Mouse (Mus musculus): ENCODE data around the gene Tm2d3.

The Tm2d3 gene

DNA sequence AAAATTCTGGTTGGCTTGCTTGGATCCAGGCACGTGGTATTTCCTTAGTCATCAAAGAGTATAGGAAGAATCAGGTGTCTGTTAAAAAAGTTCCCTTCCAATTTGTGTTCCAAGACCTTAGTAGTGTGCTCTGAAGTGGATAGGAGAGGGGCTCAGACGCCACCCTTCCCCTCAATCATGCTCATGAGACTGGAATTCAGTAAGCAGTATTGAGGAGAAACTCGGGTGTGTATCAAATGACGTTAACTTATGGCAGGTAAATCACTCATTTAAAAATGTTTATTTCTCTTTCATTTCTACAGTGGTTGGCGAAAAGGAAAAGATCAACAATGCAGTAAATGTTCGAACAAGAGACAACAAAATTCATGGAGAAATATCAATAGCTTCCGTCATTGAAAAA lies at the start of gene Tm2d3:
TSS of gene Tm2d3 (plus strand) at position 301 of the 400 bp plus-strand sequence.
- no peak for DNase-seq

DNA sequence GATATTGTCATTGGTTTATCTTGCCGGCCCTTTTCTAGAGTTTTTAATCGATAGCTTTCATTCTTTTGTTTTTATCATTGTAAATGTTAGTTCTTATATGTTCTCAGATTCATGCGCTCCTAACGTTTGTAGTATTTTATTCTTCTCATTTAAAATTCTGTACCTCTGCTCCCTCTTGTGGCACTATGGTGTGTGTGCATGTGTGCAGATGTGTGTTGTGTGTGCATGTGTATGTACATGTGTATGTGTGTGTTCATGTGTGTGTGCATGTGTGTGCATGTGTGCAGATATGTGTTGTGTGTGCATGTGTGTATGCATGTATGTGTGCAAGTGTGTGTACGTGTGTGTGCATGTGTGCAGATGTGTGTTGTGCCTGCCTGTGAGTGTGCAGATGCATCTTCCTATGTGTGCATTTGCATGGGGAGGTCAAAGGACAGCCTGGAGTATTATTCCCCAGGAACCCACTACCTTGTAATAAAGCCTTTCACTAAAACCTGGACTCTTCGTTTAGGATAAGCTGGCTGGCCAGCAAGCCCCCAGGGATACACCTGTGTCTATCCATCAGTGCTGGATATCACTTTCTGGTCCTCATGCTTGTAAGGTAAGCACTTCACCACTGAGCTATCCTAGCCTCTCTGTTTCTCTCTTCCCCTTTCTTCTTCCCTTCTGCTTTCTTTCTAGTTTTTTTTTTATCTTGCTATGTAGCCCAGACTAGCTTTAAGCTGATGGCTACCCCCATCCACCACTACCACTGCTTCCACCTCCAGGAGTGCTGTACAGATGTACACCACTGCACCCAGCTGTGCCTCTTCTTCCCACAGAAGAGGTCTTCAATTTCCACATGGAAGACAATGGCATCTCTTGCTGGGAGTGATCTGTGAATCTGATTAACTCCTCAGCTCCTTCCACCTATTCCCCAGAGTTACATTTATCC lies 48.3 kb upstream of the Tm2d3 start:
- no peak for DNase-seq

DNA sequence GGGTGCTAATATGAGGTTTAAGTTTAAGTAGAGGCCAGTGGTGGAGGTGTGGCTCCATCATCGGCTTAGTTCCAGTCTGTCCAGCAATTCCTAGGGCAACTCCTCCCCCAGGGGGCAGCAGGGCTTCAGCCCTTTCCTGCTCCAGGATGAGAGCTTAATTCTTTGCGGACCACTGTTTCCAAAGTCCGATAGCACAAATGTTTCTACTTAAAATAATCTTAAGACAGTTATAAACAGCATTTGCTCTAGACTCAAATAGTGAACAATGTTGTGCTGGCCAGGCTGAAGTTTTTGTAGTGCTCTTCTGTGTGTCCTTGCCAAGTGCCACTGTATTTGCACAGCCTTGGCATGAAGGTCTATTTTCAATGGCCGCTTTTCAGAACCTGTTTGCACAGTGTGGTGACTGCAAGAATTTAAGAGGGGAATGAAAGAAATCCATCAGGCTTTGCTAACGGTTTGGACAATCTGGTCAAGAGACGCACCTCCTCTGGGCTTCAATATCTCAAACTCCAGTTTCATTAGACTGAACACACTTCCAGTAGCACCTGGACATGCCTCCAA lies 47.0 kb upstream of the Tm2d3 start:
- DNase-seq, result peak; percentile 19

DNA sequence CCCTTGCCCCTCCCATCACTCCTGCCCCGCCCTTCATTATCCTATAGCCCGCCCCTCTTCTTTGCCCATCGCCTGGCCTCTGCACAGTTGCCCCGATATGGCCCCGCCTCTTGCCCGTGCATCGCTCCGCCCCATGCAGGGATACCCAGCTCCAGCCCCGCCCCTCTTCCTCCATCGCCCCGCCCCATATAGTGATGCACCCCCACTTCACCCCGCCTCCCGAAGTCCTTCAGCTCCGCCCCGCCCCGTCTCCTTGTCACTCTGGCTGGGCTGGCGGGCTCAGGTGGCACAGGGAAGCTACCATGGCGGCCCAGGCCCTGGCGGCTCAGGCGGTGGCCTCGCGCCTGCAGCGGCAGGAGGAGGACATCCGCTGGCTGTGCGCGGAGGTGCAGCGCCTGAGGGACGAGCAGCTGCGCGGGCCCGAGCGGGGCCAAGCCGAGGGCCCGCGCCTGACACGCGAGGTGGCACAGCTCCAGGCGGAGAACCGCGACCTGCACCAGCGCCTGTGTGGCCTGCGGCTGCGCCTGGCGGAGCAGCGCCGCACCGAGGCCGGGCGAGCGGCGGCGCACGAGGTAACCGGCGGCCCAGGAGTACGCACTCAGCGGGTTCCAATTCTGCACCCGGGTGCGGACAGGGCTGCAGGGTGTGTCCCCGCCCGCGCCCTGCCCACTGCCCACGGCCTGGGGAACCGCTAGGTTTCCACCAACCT lies 46.2 kb upstream of the Tm2d3 start, which contains the start of gene Tarsl2:
TSS of gene Tarsl2 (plus strand) at position 256 of the 709 bp plus-strand sequence.
- peak; percentile 99 for DNase-seq

DNA sequence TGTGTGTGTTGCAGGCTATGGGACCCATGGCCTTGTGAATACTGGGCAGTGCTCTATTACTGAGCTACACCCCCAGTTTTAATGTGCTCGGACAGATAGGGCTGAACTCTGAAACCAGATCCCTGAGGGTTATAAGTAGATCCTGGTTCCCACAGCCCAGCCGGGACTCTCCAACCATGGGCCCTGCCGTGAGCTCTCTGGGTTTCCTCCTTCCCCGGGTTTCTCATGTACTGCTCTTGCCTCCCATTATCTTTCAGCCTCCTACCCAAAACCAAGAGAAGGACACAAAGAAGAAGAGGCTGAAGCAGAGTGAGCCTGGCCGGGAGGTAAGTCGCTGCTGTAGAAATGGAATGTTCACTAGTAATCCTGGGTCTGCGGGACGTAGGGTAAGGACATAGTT lies 45.0 kb upstream of the Tm2d3 start:
- DNase-seq, result no peak

DNA sequence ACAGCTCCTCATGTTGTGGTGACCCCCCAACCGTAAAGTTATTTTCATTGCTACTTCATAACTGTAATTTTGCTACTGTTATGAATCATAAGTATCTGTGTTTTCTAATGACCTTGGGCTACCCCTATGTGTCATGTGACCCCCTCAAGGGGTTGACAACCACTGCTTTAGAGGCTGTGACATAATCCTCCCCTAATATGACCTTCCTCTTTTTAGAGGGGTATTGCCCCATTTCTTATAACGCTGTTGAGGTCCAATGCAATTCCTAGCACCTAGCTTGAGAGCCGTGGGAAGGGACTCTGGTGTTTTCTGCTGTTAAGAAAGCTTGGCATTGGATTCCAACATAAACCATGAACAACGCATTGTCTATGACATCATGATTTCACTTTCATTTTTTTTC lies 40.3 kb upstream of the Tm2d3 start:
- DNase-seq, result no peak

DNA sequence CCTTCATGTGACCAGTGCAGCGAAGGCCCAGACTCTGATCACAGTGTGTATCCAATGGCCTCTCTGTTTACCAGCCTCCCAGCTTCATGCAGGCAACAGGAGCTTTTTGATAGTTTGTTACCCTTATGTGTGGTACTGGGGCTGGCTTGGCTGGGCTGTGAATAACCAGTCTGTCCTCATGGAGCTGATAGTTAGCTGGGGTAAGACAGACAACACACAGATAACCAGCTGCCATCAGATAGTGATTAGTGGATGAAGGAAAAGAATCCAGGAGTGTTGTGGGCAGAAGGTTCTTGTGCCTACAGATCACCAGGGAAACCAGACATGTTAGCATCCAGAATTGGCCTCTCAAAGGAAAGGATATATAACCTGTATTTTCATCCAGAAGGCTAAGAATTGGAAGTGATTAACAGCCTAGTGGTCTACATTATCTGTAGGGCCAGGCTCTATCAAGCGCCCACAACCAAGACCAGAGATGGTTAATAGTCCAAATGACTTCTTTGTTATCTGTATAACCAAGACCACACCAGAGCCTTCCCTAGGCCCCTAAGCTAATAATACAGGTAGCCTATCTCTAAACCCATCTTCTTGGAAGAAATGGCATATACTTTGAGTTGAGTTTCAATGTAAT lies 33.4 kb upstream of the Tm2d3 start:
- no peak for DNase-seq

DNA sequence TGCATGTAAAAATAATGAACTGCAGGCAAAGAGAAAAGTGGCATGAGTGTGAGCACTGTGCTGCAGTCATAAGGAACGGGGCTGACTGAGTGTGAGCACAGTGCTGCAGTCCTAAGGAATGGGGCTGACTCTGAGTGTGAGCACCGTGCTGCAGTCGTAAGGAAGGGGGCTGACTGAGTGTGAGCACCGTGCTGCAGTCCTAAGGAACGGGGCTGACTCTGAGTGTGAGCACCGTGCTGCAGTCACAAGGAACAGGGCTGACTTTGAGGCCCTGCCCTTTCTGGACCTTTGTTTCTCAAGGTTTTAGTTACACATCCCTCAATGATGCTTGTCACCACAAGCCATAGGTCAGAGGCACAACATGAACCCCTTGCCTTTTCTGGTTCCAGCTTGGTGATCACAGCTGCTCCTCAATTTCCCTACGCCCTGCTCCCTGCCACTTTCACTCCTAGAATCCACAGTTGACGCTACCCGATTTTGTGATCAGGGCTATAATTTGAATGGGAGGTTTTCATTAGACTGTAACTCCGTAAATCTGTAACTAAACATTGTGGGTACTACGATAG lies 27.7 kb upstream of the Tm2d3 start:
- no peak for DNase-seq

DNA sequence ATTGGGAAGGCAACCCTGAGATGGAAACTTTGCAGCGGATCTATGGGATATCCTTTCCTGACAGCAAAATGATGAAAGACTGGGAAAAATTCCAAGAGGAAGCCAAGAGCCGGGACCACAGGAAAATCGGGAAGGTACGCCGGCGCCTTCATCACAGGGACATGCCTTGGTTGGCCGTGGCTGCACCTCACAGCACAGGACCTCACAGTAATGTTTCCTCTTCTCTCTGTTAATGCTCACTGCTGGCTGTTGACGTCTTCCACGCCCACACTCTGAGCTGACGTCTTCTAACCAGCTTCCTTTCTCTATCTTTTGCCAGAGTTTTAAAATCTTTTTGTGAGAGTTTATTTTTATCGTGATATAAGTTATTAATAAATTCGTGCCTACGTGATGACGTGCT lies 27.1 kb upstream of the Tm2d3 start:
- no peak for DNase-seq

DNA sequence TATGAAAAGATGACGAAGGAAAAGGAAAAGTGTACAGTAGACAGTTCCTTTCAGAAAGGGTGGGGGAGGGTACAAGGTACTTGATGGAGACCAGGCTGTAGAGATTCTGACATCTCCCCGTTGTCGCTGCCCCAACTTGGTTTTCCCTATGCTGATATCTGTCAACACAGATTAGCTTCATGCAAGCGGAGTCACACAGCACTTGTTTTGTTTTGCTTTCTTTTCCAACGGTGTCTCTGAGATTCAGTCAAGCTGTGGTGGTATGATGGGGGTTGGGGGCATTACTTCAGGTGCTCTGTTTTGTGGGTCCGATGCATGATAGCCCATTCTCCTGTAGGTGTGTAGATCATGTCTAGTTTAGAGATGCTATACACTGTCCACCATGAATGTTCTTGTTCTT lies 23.5 kb upstream of the Tm2d3 start:
- DNase-seq, result no peak

DNA sequence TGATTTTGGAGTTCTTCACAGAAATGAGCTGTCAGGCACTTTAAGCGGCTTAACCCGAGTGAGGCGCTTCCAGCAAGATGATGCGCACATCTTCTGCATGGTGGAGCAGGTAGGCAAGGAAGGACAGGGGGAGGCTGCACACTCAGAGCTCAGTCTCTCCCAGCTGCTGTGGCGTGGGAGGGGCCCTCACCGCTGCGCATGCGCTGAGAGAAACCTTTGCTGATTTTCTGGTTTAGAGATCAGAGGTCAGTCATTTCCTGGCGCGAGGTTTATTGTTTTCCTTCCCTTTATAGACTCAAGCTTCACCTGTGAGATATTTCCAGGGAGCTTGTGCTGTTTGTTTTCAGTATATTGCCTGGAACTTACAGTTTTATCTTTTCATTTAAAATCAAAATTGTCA lies 12.9 kb upstream of the Tm2d3 start:
- DNase-seq, result no peak

DNA sequence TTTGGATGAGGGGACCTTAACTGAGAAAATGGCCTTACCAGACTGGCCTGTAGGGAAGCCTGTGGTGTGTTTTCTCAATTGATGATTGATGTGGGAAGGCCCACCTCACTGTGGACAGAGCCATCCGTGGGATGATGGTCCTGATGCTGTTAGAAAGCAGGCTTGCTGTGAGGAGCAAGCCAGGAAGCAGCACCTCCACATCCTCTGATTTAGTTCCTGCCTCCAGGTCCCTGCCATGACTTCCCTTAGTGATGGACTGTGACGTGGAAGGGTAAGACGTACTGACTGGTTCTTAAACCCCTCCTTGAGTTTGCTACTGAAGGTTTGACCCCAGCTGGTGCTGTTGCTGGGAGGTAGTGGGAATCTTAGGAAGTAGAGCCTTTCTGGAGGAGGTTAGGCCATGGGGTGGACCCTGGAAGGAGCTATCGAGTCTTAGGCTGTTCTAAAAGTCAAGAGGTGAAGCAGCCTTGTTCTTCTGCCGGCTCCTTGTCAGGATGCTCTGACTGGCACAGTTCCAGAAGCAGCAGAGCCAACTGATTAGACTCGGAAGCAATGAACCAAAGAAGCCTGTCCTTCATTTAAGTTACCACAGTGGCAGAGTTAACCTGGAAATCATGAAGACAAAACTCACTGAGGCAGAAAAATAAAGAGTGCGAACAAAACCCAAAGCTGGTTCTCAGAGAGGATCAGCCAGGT lies 11.9 kb upstream of the Tm2d3 start:
- no peak for DNase-seq

DNA sequence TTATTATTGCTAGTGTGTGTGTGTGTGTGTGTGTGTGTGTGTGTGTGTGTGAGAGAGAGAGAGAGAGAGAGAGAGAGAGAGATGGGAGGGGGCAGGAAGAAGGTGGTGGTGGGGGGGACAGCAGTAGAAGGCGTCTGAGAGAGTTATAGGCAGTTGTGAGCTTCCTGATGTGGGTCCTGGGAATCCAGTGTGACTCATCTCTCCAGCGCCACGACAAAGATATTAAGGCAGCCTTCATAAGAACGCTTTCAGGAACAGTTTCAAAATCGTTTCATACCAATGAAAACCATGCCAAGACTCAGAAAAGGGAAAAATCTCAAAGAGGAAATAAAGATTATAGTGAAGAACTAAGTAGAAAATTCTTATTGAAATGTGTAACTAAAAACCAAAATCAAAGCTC lies 9.8 kb upstream of the Tm2d3 start:
- no peak for DNase-seq

DNA sequence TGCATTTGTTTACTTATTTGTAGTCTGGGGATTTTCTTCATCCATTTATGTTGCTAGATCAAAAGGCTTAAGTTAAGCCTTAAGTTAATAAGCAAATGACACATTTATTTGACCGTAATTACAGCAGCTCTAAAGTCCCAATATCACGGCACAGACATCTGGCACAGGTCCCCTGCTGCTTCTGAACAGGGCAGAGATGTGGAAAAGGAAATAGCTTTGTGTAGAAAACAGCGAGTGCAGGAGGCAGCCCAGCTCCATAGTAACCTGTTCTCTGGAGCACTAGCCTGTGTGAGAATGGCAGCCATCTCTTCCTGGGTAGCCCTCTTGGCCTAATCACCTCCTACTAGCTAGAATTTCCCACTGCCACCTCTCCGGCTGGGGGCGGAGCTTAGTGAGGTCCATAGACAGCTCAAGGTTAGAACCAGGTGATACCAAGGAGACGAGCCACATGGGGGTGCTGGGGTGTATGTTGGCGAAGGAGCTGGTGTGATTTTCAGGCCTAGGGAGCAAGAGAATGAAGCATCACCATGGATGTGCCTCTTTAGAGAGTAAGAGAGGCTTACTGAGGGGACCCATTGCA lies 6.6 kb upstream of the Tm2d3 start:
- DNase-seq, result no peak

DNA sequence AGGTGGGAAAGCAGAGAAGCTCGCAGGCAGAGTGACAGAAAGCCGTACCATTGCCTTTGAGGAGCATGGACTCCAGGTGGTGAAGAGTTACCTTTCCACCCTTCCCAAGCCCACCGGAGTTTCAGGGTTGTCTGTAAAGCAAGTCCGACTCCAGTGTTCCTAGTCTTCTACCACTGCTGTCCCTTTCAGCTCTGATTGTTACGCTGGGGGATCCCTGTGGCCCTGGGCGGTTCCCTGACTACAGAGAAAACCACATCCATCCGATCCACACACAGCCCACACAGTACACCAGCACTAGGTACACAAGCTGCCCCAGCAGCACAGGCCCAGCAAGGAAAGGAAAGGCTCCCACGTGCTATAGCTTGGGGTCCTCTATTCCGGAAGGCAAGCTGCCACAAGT lies 4.3 kb upstream of the Tm2d3 start:
- no peak for DNase-seq

DNA sequence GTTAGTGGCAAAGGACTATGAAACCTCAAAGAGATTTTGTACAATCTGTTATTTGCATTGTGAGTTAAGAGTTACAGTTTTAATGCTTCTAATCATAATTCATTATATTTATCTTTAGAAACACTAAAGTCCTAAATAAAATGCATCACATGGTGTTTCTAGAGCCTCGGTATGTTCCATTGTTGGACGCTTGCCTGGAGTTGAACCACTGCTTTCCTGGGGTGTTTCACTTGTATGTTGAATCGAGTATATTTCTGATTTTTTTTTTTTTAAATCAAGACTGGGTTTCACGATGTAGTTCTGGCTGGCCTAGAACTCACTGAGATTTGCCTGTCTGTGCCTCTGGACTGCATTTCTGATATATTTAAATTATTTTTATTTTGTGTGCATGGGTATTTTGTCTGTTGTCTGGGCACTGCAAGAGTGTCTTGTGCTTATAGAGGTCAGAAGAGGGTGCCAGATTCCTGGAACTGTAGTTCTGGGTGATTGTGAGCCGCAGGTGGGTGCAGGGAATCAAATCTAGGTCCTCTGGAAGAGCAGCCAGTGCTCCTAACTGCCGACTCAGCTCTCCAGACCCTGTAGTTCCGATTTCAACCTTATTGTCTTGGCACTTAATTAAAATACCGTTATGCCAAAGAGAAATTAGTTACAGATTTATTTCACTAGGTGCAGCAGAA lies 1.1 kb downstream of the Tm2d3 start:
- no peak for DNase-seq

DNA sequence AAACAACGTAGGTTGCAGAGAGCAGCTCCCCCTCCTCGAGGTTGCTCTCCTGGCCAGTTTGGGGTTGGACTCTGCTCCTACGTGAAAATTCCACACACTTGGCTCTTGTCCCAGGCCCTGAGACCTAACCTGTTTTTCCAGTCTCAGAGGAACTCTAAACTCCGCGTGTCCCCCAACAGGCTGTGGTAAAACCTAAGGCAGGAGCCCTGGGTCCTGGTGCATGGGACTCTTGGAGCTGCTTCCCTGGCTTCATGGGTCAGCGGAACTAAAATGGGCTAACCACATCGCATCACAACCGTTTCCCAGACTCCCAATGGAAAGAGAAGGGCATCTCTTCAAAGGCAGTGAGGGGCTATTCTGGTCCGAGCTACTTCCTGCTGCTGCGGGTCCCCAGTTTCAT lies 1.9 kb downstream of the Tm2d3 start:
- no peak for DNase-seq

DNA sequence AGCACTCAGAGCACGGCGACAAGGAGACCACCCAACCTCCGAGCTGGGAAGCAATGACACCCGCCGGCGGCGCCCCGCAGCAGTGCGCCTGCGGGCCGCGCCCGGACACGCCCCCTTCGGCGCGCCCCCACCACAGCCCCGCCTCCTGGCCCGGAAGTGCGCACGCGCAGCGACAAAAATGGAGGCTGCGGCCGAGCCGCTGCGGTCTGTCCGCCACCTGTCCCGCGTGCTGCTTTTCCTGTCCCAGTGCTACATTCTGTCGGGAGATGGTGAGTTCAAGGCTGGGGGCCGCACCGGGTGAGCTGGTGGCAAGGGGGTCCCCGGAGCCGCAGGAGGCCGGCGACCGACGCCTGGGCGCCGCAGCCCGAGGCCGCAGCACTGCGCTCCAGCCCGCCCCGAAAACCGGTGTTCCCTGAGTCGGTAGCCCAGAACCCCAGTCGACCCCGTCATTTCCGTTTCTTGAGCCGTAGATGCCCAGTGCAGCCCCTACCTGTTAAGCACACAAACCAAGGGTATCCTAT lies 2.4 kb downstream of the Tm2d3 start:
- peak; percentile 92 for DNase-seq

DNA sequence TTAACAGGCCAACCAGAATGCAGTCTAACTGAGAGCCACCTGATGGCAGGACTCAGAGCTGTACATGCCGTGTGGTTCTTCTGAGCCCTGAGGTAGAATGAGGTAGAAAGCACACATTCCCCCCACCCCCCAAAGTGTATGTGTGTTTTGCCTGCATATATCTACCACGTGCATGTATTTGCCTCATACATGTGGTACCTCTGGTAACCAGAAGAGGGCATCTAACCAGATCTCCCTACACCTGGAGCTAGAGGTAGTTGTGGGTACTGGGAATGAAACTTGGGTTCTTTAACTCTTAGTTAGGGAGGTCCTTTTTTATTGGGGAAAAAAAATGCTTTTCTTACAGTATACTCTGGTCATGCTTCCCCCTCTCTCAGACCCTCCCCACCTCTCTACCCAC lies 5.5 kb downstream of the Tm2d3 start:
- peak; percentile 47 for DNase-seq

DNA sequence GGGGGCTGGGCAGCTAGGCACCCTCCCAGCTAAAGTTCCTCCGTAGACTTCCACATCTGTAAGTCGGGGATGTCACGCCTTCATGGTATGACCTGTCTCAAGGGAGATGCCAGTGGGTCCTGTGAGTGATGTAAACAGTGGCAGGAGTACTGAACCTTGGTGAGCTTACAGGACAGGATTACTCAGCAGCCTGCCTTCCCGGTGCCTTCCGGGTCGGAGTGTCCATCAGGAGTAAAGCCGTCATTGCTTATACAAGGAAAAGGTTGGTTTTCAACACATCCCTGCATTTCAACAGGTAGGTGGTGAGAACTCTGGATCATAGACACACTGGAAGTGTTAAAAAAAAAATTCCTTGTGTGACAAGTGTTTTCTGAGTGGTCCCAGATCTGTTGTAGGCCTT lies 11.1 kb downstream of the Tm2d3 start:
- no peak for DNase-seq

DNA sequence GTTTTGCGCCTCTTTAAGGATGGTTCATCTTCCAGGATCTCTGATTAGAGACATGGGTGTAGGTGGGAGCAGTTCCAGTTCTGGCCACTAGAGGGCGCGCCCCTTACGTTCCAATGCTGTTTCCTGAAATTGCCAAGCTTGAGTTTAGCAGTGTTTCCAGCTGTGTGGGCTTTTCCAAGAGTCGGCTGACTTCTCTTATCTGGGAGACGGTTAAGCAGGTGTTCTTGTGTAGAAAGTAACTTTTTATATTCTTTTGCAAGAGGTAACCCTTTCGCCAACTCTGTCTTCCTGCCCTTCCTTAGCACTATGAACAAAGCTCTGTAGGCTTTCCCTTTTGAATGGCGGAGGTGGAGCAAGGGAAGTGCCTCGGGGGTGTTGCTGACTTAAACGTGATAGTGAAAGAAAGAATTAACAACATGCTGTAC lies 13.9 kb downstream of the Tm2d3 start:
- DNase-seq, result peak; percentile 70

Measured in thymus, postnatal 14 days (tissue).